Mouse (Mus musculus) gastrocnemius, postnatal 10 days (tissue): ENCODE results near the gene Mecom. TPM values are rescaled to one million over a fixed set of nuclear protein-coding genes. Genes with fewer than 3 reads are reported as not detected.
"Not testable (repeated sequence)": the region's sequence is repeated elsewhere in the genome, so short reads cannot be mapped to it uniquely, and the experiment has no call there.

ENCODE experiments used
- DNase-seq: peaks from one replicate; pipeline ENCODE4 v3.0.0; 2021; ENCODE audit warnings: mixed read lengths
- total RNA-seq, 2 experiments: library from RNA; stranded (reverse); gene quantifications; 2 replicates each; pipeline ENCODE4 v1.2.3; 2021

Gene Mecom
- total RNA-seq, 2 experiments from 2014 or later, result 10.1 to 14.5 TPM

- DNase-seq, result no peak
Measured at GRCm38 (mm10) chr3:30445247-30445969, 102.4 kb downstream of the Mecom start.

DNA sequence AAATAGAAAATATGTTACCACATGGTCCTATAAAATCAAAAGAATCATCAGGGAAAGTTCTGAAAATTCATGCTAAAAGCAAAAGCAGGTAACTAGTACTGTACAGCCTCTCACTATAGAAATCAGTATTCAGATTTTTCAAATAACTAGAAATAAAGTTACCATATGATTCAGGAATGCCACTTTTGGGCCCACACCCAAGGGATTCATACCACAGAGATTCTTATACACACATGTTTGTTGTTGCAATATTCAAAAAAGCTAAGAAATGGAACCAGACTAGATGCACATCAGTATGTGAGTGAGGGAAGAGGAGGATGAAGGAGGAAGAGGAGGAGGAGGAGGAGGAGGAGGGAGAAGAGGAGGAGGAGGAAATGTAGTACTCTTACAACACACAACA, 106.2 kb downstream of the Mecom start:
- DNase-seq, result no peak

DNA sequence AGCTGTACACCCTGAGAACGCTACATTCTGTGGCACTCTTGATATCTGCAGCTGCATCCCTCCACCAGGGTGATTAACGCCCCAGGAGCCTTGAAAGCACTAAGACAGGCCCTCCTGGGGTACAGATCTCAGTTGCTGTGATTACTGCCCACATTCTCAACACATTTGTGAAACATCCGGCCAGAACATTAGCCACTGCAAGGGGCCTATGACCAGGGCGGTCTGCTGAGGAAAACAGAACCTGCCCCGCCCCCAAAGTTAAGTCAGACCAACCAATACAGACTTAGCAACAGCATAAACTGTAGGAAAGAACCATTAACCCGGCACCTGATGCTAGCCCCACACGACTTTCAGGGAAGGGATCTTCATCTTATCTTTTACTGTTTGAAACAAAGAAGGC, 109.8 kb downstream of the Mecom start:
- DNase-seq, result no peak

GRCm38 (mm10) chr3:30436561-30436960, 111.2 kb downstream of the Mecom start:
- DNase-seq, result no peak

DNA sequence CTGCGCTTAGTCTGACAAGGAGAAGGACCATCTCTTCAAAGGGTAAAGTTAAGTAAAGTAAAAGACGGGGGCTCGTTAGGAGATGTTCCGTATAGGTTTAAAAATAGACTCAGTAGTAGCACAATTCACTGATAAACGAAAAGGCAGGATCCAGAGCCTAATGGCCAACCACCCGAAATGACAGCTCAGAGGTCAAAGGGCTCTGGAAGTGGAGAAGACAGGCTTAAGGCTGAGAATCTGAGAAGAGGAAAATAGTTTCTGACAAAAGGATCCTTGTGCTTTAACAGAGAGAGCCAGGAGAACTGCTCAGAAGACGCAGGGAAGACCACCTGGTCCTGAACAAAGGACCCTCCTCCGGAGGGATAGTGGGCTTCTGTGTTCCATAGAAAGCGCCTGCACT, 111.7 kb downstream of the Mecom start:
- DNase-seq, result no peak

GRCm38 (mm10) chr3:30428877-30429276, 118.9 kb downstream of the Mecom start:
- DNase-seq, result no peak

GRCm38 (mm10) chr3:30424036-30424435, 123.8 kb downstream of the Mecom start:
- no peak for DNase-seq

GRCm38 (mm10) chr3:30421948-30422347, 125.9 kb downstream of the Mecom start:
- not testable (repeated sequence) for DNase-seq

- no peak for DNase-seq
Measured at GRCm38 (mm10) chr3:30420899-30421298, 126.9 kb downstream of the Mecom start.

DNA sequence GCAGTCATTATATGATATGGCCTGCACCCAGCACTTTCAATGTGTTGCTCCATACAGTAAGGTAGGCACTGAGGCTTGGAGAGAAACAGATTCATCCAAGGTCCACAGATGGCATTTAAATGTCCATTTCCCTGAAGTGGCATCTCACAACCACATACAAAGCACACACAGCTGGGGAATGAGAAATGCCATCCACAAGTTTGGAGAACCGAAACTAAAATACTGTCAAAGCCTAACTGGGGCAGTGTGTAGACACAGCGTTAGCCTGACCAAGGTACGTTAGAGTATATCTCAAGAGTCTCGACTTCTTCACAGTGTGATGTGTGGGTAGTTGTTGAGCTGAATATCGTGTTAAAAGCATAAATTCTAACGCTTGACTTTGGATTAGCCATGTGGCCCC, 133.6 kb downstream of the Mecom start:
- DNase-seq, result no peak

- no peak for DNase-seq
Measured at GRCm38 (mm10) chr3:30410778-30411177, 137.0 kb downstream of the Mecom start.

- DNase-seq, result no peak
Measured at GRCm38 (mm10) chr3:30404821-30405220, 143.0 kb downstream of the Mecom start.

DNA sequence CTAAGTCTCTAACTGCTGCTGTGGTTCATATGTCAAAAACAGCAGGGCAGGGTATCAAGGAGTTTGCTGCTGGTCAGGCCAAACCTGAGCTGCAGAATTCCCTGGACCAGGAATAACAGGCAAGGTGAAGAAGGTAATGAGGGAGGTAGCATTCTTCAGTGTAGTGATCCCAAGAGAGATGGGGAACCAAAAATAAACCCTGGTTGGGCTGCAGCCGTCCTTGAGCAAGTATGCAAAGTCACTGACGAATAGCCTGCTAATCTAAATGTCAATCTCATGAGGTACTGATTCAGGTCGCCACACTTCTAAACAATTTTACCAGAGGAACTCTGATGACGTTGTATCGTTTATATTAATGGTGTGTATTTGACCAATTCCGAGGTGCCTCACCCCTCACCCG, 148.9 kb downstream of the Mecom start:
- DNase-seq, result no peak

DNA sequence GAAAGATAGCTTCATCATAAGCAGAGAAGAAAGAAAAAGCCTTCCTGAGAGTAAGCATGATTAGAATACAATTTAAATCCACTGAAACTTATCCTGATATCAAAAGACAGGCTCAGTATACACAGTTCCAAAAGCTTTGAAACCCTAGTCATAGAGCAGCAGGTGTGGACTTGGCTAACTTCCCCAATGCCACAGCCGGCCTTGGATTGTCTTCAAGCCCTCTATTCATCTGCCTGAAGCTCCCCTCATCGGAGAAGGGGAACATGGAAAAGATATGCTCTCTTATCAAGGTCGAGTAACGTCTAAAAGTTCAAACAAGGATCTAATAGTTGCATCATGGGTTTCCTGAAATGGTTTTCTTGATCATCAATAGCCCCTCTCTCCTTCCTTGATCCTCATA, 152.9 kb downstream of the Mecom start:
- DNase-seq, result no peak

DNA sequence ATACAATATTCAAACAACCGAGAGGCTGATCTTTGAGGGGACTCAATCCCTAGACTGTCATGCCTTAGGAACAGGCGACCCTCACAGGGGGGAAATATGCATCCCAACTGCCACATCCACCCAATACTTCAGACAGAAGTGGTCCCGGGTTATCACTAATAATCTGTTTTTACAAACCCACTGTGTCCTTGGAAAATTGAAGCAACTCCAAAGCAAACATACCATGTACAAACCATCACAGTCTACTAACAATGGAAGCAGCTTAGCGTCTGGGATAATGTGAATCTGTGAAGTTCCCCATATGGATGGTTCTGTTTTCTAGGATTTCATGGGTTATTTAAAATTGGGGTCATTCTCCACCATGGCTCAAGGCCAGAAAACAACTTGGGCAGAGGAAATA, 155.1 kb downstream of the Mecom start:
- DNase-seq, result no peak

- no peak for DNase-seq
Measured at GRCm38 (mm10) chr3:30392218-30392617, 155.6 kb downstream of the Mecom start.

- DNase-seq, result no peak
Measured at GRCm38 (mm10) chr3:30390346-30390745, 157.5 kb downstream of the Mecom start.

DNA sequence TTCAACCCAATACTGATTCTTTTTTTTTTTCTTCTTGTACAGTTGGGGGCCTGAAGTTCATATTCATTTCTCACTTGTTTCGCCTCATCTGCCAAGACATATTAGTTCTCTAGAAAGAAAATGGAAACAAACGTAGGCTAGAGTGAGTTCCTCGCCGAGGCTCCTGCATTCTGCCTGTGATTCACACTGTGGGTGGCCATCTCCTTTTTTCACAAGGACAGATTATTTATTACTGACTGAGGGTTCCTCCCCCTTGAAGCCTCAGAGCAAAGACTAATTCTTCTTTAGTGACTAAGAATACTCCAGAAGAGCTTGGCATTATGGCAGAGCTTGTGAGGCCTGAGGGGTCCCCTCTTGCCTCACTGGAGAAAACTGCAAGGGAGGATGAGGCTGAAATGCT, 167.5 kb downstream of the Mecom start:
- DNase-seq, result no peak

DNA sequence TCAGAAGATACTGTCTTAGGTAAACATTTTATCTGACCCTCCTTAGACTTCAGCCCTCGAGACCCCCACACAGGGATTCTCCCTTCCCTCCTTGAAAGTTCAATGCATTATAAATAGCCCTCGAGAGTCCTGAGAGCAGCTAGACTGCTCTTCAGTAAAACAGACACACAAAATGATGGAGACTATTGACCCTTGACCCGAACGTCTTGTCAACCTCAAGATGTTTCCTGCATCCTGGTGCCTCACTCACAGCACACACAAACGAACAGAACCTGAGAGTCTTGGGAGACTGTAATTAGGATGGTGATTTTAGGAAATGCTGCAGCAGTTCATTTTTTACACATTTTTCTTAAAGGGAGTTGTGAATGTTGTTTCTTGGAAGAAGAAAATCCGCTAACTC, 168.5 kb downstream of the Mecom start:
- no peak for DNase-seq

- no peak for DNase-seq
Measured at GRCm38 (mm10) chr3:30371472-30371871, 176.3 kb downstream of the Mecom start.

GRCm38 (mm10) chr3:30370860-30371455, 176.8 kb downstream of the Mecom start:
- no peak for DNase-seq

DNA sequence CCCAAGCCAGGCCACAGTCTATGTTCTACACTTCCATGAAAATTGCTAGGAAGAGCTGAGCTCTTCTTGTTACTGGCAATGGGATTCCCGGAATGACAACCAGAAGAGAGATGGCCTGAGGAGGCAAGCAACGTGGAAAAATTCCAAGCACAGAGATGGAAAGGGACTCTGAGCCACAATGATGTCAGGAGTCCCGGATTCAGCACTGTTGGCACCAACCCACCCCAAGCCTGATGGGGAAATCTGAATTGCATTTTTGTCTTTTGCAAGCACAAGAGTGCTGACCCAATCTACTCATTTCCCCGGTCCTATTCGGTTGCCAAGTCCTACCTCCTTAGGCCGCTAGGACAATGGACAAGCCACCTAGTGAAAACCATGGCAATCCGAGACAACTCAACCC, 181.2 kb downstream of the Mecom start:
- DNase-seq, result no peak

DNA sequence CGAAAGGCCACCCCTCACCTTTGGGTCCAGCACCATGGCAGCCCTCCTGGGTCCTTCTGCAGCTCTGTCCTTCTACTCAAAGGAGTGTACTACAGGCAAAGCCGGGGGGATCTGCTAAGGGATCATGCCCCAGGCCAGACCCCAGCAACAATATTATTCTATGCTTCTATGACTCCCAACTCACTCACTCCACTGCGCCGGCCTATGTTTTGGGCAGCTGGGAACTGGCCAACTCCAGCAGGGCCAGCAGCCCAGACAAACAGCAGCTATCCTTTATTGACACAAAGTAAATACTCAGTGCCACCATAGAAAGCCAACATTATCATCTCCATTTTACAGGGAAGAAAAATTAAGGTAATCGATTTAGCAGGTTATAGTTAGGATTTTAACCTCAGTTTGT, 186.6 kb downstream of the Mecom start:
- DNase-seq, result no peak
